Mouse (Mus musculus) hindbrain, embryonic 12.5 days (tissue): Measurements from ENCODE around the gene Rpl23. TPM values are rescaled to one million over a fixed set of nuclear protein-coding genes. Genes with fewer than 3 reads are reported as not detected.

Experiments used
- ATAC-seq: fragments of 200-750 bp; cut with Nextera tagmentation; 2 replicates; pipeline ENCODE4 v1.8.0; 2017; ENCODE audit warnings: moderate TSS enrichment; ENCODE audit not compliant: low FRiP score
- H3K27ac ChIP-seq: fragments of 300-500 bp; sonication (generic); 2 replicates; pipeline ENCODE4 v1.5.1; 2016; ENCODE audit warnings: mild to moderate bottlenecking
- H3K27me3 ChIP-seq: fragments of 300-500 bp; sonication (generic); 2 replicates; pipeline ENCODE4 v1.6.1; 2016; ENCODE audit warnings: mild to moderate bottlenecking
- H3K36me3 ChIP-seq: fragments of 300-500 bp; sonication (generic); 2 replicates; pipeline ENCODE4 v1.6.1; 2016; ENCODE audit warnings: mild to moderate bottlenecking
- H3K4me1 ChIP-seq: fragments of 300-500 bp; sonication (generic); 2 replicates; pipeline ENCODE4 v1.6.1; 2016
- H3K4me2 ChIP-seq: fragments of 300-500 bp; sonication (generic); replicated peaks from 2 replicates; pipeline ENCODE4 v1.6.1; 2016; ENCODE audit warnings: mild to moderate bottlenecking
- H3K4me3 ChIP-seq: fragments of 300-500 bp; sonication (generic); 2 replicates; pipeline ENCODE4 v1.5.1; 2016; ENCODE audit warnings: mild to moderate bottlenecking
- H3K9ac ChIP-seq: fragments of 300-500 bp; sonication (generic); 2 replicates; pipeline ENCODE4 v1.6.1; 2016; ENCODE audit warnings: mild to moderate bottlenecking, moderate library complexity
- H3K9me3 ChIP-seq: fragments of 300-500 bp; sonication (generic); replicated peaks from 2 replicates; pipeline ENCODE4 v1.6.1; 2016; ENCODE audit warnings: mild to moderate bottlenecking
- WGBS: fragments of 180-500 bp; shearing (Covaris S2); methylation state at CpG from one replicate; pipeline ENCODE4 v1.1.7; 2016; 5-methylcytosine and 5-hydroxymethylcytosine counted together
- polyA plus RNA-seq: library from polyadenylated mRNA; unstranded; fragments of >200 nt; fragmentation: Nextera tagmentation; extraction: Ambion mirVana; gene quantifications from 2 replicates; pipeline ENCODE4 v1.2.1, GENCODE M21; 2016

Gene Rpl23
- polyA plus RNA-seq, 1 experiment from 2014 or later: 376 TPM

- no peak within 1 kb of the TSS for H3K4me3 ChIP-seq
- no peak within 1 kb of the TSS for H3K27ac ChIP-seq
- H3K4me2 ChIP-seq: no peak within 1 kb of the TSS
- peaks cover 15% of the 10 kb centered on the region for H3K4me1 ChIP-seq
- 40% methylated on average over 17 of the region's 17 CpGs for WGBS
- H3K9me3 ChIP-seq: no peaks in the 10 kb centered on the region
- H3K27me3 ChIP-seq: no peaks in the 10 kb centered on the region
- no peak within 1 kb of the TSS for H3K9ac ChIP-seq
- no peak for ATAC-seq
- H3K36me3 ChIP-seq: peaks cover 60% of the 10 kb centered on the region
Measured at GRCm38 (mm10) chr11:97775808-97776496, 6.3 kb downstream of the Rpl23 start, which contains the start of gene 1700001P01Rik. TSS of gene 1700001P01Rik (minus strand) at chr11:97775918.

GRCm38 (mm10) chr11:97775186-97775585 lies 7.1 kb downstream of the Rpl23 start:
- peaks cover 7% of the 10 kb centered on the region for H3K4me1 ChIP-seq
- H3K9me3 ChIP-seq: no peaks in the 10 kb centered on the region
- H3K27me3 ChIP-seq: no peaks in the 10 kb centered on the region
- no peak overlapping the region for H3K9ac ChIP-seq
- peaks cover 52% of the 10 kb centered on the region for H3K36me3 ChIP-seq
- 76% methylated on average over 13 of the region's 13 CpGs for WGBS
- no peak for ATAC-seq
- no peak overlapping the region for H3K27ac ChIP-seq
- no peak overlapping the region for H3K4me2 ChIP-seq
- no peak overlapping the region for H3K4me3 ChIP-seq

GRCm38 (mm10) chr11:97771410-97771809 lies 10.8 kb downstream of the Rpl23 start:
- H3K9me3 ChIP-seq: no peaks in the 10 kb centered on the region
- H3K4me1 ChIP-seq: peaks cover 6% of the 10 kb centered on the region; the same call in 1 of the 2 replicates
- no peak overlapping the region for H3K4me3 ChIP-seq
- H3K36me3 ChIP-seq: peaks cover 15% of the 10 kb centered on the region
- no peaks in the 10 kb centered on the region for H3K27me3 ChIP-seq
- 80% methylated on average over 14 of the region's 14 CpGs for WGBS
- H3K27ac ChIP-seq: no peak overlapping the region
- no peak overlapping the region for H3K9ac ChIP-seq
- ATAC-seq: no peak
- no peak overlapping the region for H3K4me2 ChIP-seq

- H3K4me1 ChIP-seq: peaks cover 16% of the 10 kb centered on the region
- no peak for ATAC-seq
- H3K36me3 ChIP-seq: no peaks in the 10 kb centered on the region
- H3K4me2 ChIP-seq: no peak overlapping the region
- WGBS: 29% methylated on average over 2 of the region's 2 CpGs
- H3K9ac ChIP-seq: no peak overlapping the region
- no peaks in the 10 kb centered on the region for H3K27me3 ChIP-seq
- no peak overlapping the region for H3K27ac ChIP-seq
- no peak overlapping the region for H3K4me3 ChIP-seq
- no peaks in the 10 kb centered on the region for H3K9me3 ChIP-seq
Measured at GRCm38 (mm10) chr11:97769704-97770103, 12.5 kb downstream of the Rpl23 start.

- peak within 1 kb of the TSS; percentile 84 for H3K27ac ChIP-seq
- peaks cover 19% of the 10 kb centered on the region for H3K4me1 ChIP-seq
- ATAC-seq: peak; percentile 93
- peaks cover 30% of the 10 kb centered on the region for H3K36me3 ChIP-seq
- H3K4me2 ChIP-seq: peak within 1 kb of the TSS; percentile 77
- H3K9ac ChIP-seq: peak within 1 kb of the TSS; percentile 96
- WGBS: 1% methylated on average over 38 of the region's 38 CpGs
- H3K4me3 ChIP-seq: peak within 1 kb of the TSS; percentile 94
- H3K27me3 ChIP-seq: no peaks in the 10 kb centered on the region
- no peaks in the 10 kb centered on the region for H3K9me3 ChIP-seq
Measured at GRCm38 (mm10) chr11:97766154-97766881, 15.9 kb downstream of the Rpl23 start, which contains the start of gene Cwc25. TSS of gene Cwc25 (minus strand) at chr11:97766556.

GRCm38 (mm10) chr11:97761638-97762037 lies 20.6 kb downstream of the Rpl23 start:
- Histone ChIP-seq H3K4me1 (peaks cover 16% of the 10 kb centered on the region), H3K27me3 (no peaks in the 10 kb centered on the region), H3K4me2 (no peak overlapping the region), H3K27ac (no peak overlapping the region), H3K36me3 (peaks cover 62% of the 10 kb centered on the region), H3K4me3 (no peak overlapping the region), H3K9ac (no peak overlapping the region), H3K9me3 (no peaks in the 10 kb centered on the region)
- ATAC-seq: no peak

GRCm38 (mm10) chr11:97758942-97759341 lies 23.3 kb downstream of the Rpl23 start:
- H3K4me2 ChIP-seq: no peak overlapping the region
- H3K27me3 ChIP-seq: no peaks in the 10 kb centered on the region
- H3K9ac ChIP-seq: no peak overlapping the region
- H3K4me3 ChIP-seq: no peak overlapping the region
- no peaks in the 10 kb centered on the region for H3K4me1 ChIP-seq
- H3K36me3 ChIP-seq: peaks cover 76% of the 10 kb centered on the region
- no peak overlapping the region for H3K27ac ChIP-seq
- 78% methylated on average over 6 of the region's 6 CpGs for WGBS
- no peak for ATAC-seq
- no peaks in the 10 kb centered on the region for H3K9me3 ChIP-seq

GRCm38 (mm10) chr11:97758125-97758524 lies 24.1 kb downstream of the Rpl23 start:
- Histone ChIP-seq H3K4me3 (no peak overlapping the region), H3K4me1 (no peaks in the 10 kb centered on the region), H3K4me2 (no peak overlapping the region), H3K9me3 (no peaks in the 10 kb centered on the region), H3K36me3 (peaks cover 78% of the 10 kb centered on the region), H3K27ac (no peak overlapping the region), H3K9ac (no peak overlapping the region), H3K27me3 (no peaks in the 10 kb centered on the region)
- WGBS: 95% methylated on average over 1 of the region's 1 CpGs
- ATAC-seq: no peak

GRCm38 (mm10) chr11:97753277-97753676 lies 29.0 kb downstream of the Rpl23 start:
- H3K9ac ChIP-seq: no peak overlapping the region
- no peaks in the 10 kb centered on the region for H3K4me1 ChIP-seq
- peaks cover 88% of the 10 kb centered on the region for H3K36me3 ChIP-seq
- no peaks in the 10 kb centered on the region for H3K27me3 ChIP-seq
- no peaks in the 10 kb centered on the region for H3K9me3 ChIP-seq
- H3K4me2 ChIP-seq: no peak overlapping the region
- H3K4me3 ChIP-seq: no peak overlapping the region
- H3K27ac ChIP-seq: no peak overlapping the region
- no peak for ATAC-seq
- WGBS: 95% methylated on average over 8 of the region's 8 CpGs

GRCm38 (mm10) chr11:97748496-97748895 lies 33.7 kb downstream of the Rpl23 start:
- Histone ChIP-seq H3K27ac (no peak overlapping the region), H3K9me3 (no peaks in the 10 kb centered on the region), H3K4me2 (no peak overlapping the region), H3K36me3 (peaks cover 72% of the 10 kb centered on the region), H3K9ac (no peak overlapping the region), H3K4me1 (peaks cover 5% of the 10 kb centered on the region), H3K27me3 (no peaks in the 10 kb centered on the region), H3K4me3 (no peak overlapping the region)
- WGBS: 86% methylated on average over 5 of the region's 5 CpGs
- no peak for ATAC-seq

- peaks cover 65% of the 10 kb centered on the region for H3K36me3 ChIP-seq
- no peak overlapping the region for H3K9ac ChIP-seq
- 91% methylated on average over 8 of the region's 8 CpGs for WGBS
- H3K27me3 ChIP-seq: no peaks in the 10 kb centered on the region
- peaks cover 13% of the 10 kb centered on the region for H3K4me1 ChIP-seq
- no peaks in the 10 kb centered on the region for H3K9me3 ChIP-seq
- H3K27ac ChIP-seq: no peak overlapping the region
- no peak for ATAC-seq
- no peak overlapping the region for H3K4me3 ChIP-seq
- H3K4me2 ChIP-seq: no peak overlapping the region
Measured at GRCm38 (mm10) chr11:97747773-97748172, 34.5 kb downstream of the Rpl23 start.

- Histone ChIP-seq H3K9me3 (no peaks in the 10 kb centered on the region), H3K4me2 (peak overlapping the region; percentile 84), H3K36me3 (peaks cover 42% of the 10 kb centered on the region), H3K27me3 (no peaks in the 10 kb centered on the region), H3K4me1 (peaks cover 24% of the 10 kb centered on the region), H3K27ac (peak overlapping the region; percentile 97), H3K9ac (no peak overlapping the region), H3K4me3 (peak overlapping the region; percentile 84)
- no peak; the same call in 1 of the 2 replicates for ATAC-seq
- WGBS: 11% methylated on average over 13 of the region's 13 CpGs
Measured at GRCm38 (mm10) chr11:97745331-97745721, 36.9 kb downstream of the Rpl23 start.
